Comparison of ENCODE assay signal across 10 mouse cellular contexts in the genomic region with DNA sequence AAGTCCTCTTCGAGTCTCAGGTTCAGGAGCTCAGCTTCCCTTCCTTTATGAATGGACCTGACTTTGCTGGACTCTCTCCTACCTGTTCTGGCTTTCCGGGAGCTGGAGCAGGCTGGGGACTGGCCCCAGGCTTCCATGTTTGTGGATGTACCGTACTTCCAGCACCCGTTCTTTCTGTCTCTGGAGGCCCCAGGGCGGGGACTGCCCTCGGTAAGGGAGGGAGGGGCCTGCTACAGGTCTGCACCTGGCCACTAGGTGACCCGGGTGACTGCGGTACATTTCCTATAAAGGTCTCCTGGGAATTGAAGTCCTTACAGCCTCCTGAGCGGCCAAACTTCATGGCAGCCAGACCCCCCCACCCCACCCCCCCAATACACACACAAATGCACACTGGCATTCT. TPM values are rescaled to one million over a fixed set of nuclear protein-coding genes. Genes with fewer than 3 reads are reported as not detected.
DNase-seq lines count a peak whose midpoint lies in the region; ATAC-seq and TF ChIP-seq lines count a peak whose summit lies in the region.
"Had no signal": no experiment of that assay in that cellular context is flagged by ENCODE, and none has a peak within 500 bp of the region (broad histone marks: within the 10 kb centered on the region; RNA-seq: fewer than 3 reads in every experiment).

A gene (minus strand): TSS at position 212 of the 400 bp plus-strand sequence.

- no peak for DNase-seq in adrenal gland, postnatal 4 days (ENCODE audit: low spot score in 2 of 2)
- peak; percentile 52 for DNase-seq in lung, postnatal 14 days
- DNase-seq in frontal cortex, postnatal 25 days (ENCODE audit: low spot score in 2 of 2), result no peak
- DNase-seq in thymus, postnatal 14 days, result no peak
- DNase-seq: cerebellum, adult 11 months; heart, postnatal 10 days had no signal

- 49% methylated on average over 9 of the region's 9 CpGs for WGBS in kidney, embryonic 14.5 days
- 58% methylated on average over 9 of the region's 9 CpGs for WGBS in midbrain, embryonic 13.5 days

- no peaks in the 10 kb centered on the region for H3K9me3 ChIP-seq in ES-Bruce4 (replicated peaks; ENCODE audit: control insufficient read depth, insufficient read depth, low read length, poor library complexity, severe bottlenecking)
- no peaks in the 10 kb centered on the region for H3K9me3 ChIP-seq in kidney, embryonic 14.5 days (ENCODE audit: control insufficient read depth, low read length)
- no peaks in the 10 kb centered on the region for H3K9me3 ChIP-seq in midbrain, embryonic 13.5 days

- H3K4me1 ChIP-seq in ES-Bruce4 (ENCODE audit: control insufficient read depth, insufficient read depth, low read length), result no peaks in the 10 kb centered on the region
- H3K4me1 ChIP-seq in kidney, embryonic 14.5 days (ENCODE audit: control insufficient read depth, insufficient read depth, low read length), result no peaks in the 10 kb centered on the region
- no peaks in the 10 kb centered on the region for H3K4me1 ChIP-seq in midbrain, embryonic 13.5 days (replicated peaks)

- TF ChIP-seq EP300 in ES-Bruce4 (IDR thresholded peaks at IDR 0.05; ENCODE audit: insufficient read depth, low read depth, low read length), result no peak

- no peaks in the 10 kb centered on the region for H3K27me3 ChIP-seq in ES-Bruce4 (ENCODE audit: control insufficient read depth, insufficient read depth, low read length, poor library complexity, severe bottlenecking)
- H3K27me3 ChIP-seq in kidney, embryonic 14.5 days (ENCODE audit: control insufficient read depth, insufficient read depth, low read length), result no peaks in the 10 kb centered on the region
- H3K27me3 ChIP-seq in midbrain, embryonic 13.5 days, result no peaks in the 10 kb centered on the region

- 0 out of 2 replicates have a peak, but pooled peaks cover under 1% of the 10 kb centered on the region for H3K36me3 ChIP-seq in ES-Bruce4 (ENCODE audit: control insufficient read depth, insufficient read depth, low read length, poor library complexity, severe bottlenecking)
- H3K36me3 ChIP-seq in kidney, embryonic 14.5 days (ENCODE audit: control insufficient read depth, insufficient read depth, low read length), result peaks cover 15% of the 10 kb centered on the region; the same call in 1 of the 2 replicates
- H3K36me3 ChIP-seq in midbrain, embryonic 13.5 days, result peaks cover 12% of the 10 kb centered on the region

- no peak within 1 kb of the TSS for H3K27ac ChIP-seq in ES-Bruce4 (ENCODE audit: insufficient read depth, low read length)
- H3K27ac ChIP-seq in kidney, embryonic 14.5 days (ENCODE audit: low read depth, low read length), result no peak within 1 kb of the TSS
- H3K27ac ChIP-seq in midbrain, embryonic 13.5 days, result no peak within 1 kb of the TSS
- H3K27ac ChIP-seq: left cerebral cortex, adult 2 months had no signal

- 0 out of 2 replicates have a peak, but pooled peaks have one; percentile 32 for ATAC-seq in kidney, embryonic 14.5 days (ENCODE audit: low FRiP score, low TSS enrichment)
- no peak for ATAC-seq in midbrain, embryonic 13.5 days

- no peak within 1 kb of the TSS for H3K9ac ChIP-seq in ES-Bruce4 (ENCODE audit: low read depth, poor library complexity, severe bottlenecking)
- H3K9ac ChIP-seq in kidney, embryonic 14.5 days (ENCODE audit: low read depth, low read length), result peak within 1 kb of the TSS; percentile 45
- H3K9ac ChIP-seq in midbrain, embryonic 13.5 days (replicated peaks), result no peak within 1 kb of the TSS; the same call in 1 of the 2 replicates

- peak within 1 kb of the TSS; percentile 10; the same call in 1 of the 2 replicates for H3K4me2 ChIP-seq in kidney, embryonic 14.5 days (replicated peaks; ENCODE audit: low read depth, low read length)
- H3K4me2 ChIP-seq in midbrain, embryonic 13.5 days (replicated peaks), result no peak within 1 kb of the TSS

- no peak for TF ChIP-seq CTCF in ES-Bruce4 (IDR thresholded peaks at IDR 0.05; ENCODE audit: low read depth, low read length)

- no peak for TF ChIP-seq POLR2A in ES-Bruce4 (IDR thresholded peaks at IDR 0.05; ENCODE audit: insufficient read depth, low read length)

- H3K4me3 ChIP-seq in ES-Bruce4 (ENCODE audit: low read depth, low read length), result peak within 1 kb of the TSS; percentile 16; the same call in 1 of the 2 replicates
- peak within 1 kb of the TSS; percentile 17 for H3K4me3 ChIP-seq in kidney, embryonic 14.5 days (ENCODE audit: low read length)
- no peak within 1 kb of the TSS for H3K4me3 ChIP-seq in midbrain, embryonic 13.5 days (replicated peaks)
- H3K4me3 ChIP-seq: left cerebral cortex, adult 2 months had no signal

RNA-seq across cellular contexts. Expression of the gene that starts here (rescaled TPM):
- polyA plus RNA-seq in ES-Bruce4 (2011; ENCODE audit: insufficient read depth, insufficient read length, low read depth, missing spikeins), result 15.9 and 16.4 TPM in 2 replicates
- total RNA-seq in adrenal gland, postnatal 4 days (2021), result 10 to 100 TPM; 11.4 to 17.7 TPM
- polyA plus RNA-seq in kidney, embryonic 14.5 days (2014; fragmentation: Nextera tagmentation; extraction: Ambion mirVana), result 18.0 and 19.9 TPM in 2 replicates
- 4.0 and 4.3 TPM in 2 replicates for polyA plus RNA-seq in midbrain, embryonic 13.5 days (2015; fragmentation: Nextera tagmentation; extraction: Ambion mirVana)
